Mouse (Mus musculus) bone marrow, adult 2 months (tissue): ENCODE measurements around the gene Sh3bp5.

Source experiments
- CTCF ChIP-seq: fragments of 200-500 bp; IDR thresholded peaks from 2 replicates; pipeline ENCODE4 v1.5.1; 2011; ENCODE audit warnings: low read length, control low read depth; ENCODE audit not compliant: control insufficient read depth, insufficient read depth
- POLR2A ChIP-seq: fragments of 200-500 bp; IDR thresholded peaks from 2 replicates; pipeline ENCODE4 v1.6.1; 2011; ENCODE audit warnings: low read depth, mild to moderate bottlenecking, control low read depth, low read length, borderline replicate concordance; ENCODE audit not compliant: control insufficient read depth

DNA sequence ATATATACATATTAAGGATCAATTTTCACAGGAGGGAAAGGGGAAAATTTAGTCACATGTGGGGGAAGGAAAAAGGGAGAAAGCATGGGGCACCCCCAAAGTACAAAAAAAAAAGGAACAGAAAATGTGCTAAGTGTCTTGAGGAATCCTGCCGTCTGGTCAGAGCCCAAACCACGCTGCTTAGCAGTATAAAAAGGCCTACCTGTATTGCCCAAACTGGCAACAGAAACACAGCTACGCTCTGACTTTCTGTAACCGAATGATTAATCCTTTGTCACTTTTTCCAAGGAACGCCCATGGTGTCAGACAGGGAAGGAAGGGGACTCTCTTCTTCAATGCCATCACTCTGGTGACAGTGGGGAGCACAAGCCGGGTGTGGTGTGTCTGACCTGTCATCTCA lies 30.2 kb downstream of the Sh3bp5 start:
- TF ChIP-seq POLR2A (no peak), CTCF (no peak)
